Mouse (Mus musculus) brain, embryonic 14.5 days (tissue): ENCODE results near the gene Syk.

ENCODE experiments used
- CTCF ChIP-seq: fragments of 200-500 bp; IDR thresholded peaks from 2 replicates; pipeline ENCODE4 v1.5.1; 2012; ENCODE audit warnings: inconsistent platforms, mild to moderate bottlenecking, moderate library complexity, borderline replicate concordance; ENCODE audit not compliant: insufficient read depth, insufficient read length; ENCODE audit errors: extremely low read depth
- POLR2A ChIP-seq: fragments of 200-500 bp; IDR thresholded peaks from 2 replicates; pipeline ENCODE4 v1.6.1; 2012; ENCODE audit warnings: mild to moderate bottlenecking, inconsistent platforms, borderline replicate concordance; ENCODE audit not compliant: poor library complexity, insufficient read depth, insufficient read length, severe bottlenecking; ENCODE audit errors: extremely low read depth

DNA sequence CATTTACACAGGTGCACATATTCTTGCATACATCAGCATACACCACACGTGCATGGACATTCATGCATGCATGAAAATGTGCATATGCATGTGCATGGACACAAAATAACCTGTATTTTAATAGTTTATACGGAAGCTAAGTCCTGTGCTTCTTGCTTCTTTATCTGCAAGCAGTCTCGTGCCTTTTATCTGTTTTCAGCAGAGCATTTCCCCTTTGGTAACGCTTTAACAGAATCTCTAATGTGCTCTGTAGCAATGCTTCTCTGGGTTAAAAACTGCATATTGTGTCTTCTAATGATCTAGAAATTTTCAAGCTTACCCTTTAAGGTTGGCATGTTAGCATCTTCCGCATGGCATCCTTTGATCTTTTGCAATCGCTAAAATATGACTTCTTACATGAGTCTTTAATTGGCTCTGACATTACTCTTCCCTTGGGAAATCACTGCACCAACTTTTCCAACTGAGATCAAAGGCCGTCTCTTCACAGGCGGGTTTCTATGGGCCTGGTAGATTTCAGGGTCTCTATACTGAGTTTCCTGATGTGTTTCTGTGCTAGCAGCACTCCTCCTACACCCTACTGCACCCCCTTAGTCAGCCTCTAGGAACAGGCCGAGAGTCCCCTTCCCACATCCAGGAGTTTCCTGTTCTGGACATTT, 30.0 kb upstream of the Syk start:
- TF ChIP-seq CTCF: no peak
- TF ChIP-seq POLR2A: no peak
